Mouse (Mus musculus) spleen, adult 18-20 months (tissue): ENCODE data around the gene Camk1d.
"Not testable (repeated sequence)": the region's sequence is repeated elsewhere in the genome, so short reads cannot be mapped to it uniquely, and the experiment has no call there.

Source experiments
- DNase-seq, 2 experiments: peaks; one replicate each; pipeline ENCODE4 v3.0.0; 2022; ENCODE audit warnings: mixed read lengths in 2 of 2

Gene Camk1d

DNA sequence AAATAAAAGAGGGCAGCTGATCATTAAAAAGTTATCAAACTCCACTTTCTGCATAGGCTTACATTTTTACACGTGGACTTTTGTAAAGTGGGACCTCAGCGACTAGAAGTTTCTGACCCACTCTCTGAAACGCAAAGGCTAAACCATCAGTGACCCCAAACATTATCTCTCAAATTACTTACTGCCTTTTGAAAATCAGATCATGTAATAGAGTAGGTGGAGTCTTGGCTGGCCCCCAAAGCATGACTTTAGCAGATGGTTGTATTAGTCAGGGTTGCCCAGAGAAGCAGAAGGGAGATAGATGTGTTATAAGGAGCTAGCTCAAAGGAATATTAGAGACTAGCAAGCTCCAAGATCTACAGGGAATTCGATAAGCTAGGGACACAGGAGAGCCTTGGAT lies 103.8 kb downstream of the Camk1d start:
- DNase-seq = no peak

DNA sequence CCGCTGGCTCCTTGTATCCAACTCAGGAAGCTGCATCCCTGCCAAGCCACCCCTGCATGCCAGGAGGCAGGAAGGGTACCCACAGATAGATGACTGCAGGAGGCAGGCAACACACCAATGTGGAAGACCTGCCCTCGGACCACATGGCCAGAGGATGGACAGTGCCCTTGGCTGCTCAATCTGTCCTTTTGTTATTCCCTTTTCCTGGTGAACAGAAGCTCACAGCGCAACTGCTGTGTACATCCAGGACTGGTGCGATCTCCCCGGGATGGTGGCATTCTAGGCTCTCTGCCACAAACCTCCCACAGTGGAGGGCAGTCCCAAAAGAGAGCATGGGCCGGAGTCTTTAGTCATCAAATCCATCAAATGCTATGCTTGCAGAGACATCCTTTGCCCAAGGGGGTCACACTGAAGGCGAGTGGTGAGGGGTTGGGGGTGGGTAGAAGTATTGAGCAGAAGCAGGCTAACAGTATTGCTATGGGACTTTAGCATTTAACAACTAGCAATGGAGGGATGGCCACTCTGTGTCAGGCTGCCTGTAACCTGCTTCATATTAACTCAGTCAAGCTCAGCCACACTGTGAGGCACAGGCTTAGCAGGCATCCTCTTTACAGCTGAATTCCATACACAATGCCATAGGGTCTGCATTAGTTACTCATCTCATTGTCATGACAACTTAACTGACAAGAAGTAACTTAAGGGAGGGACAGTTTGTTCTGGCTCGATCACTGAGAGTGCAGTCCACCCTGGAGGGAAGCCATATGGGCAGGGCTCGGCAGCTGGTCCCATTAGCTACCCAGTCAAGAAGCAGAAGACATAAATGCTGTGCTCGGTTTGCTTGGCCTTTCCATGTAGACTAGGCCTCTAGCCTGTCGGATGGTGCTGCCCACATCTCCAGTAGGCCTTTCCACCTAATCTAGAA lies 106.1 kb downstream of the Camk1d start:
- no peak for DNase-seq

DNA sequence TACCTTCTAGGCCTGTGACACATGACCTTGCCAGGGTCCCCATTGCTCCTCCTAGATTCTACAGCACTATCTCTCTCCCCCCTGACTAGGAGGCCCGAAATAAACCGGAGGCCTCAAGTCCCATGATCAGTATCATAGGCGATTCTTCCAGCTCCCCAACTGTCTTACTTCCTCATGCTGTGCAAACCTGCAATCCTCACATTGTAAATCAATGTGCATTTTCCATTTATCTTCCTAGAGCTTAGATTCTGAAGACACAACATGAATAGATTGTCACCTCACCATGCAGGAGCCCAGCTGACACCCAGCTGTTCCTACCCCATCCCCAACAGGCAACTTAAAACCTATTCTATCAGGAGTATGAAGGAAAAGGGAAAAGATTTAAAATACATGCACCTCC lies 108.5 kb downstream of the Camk1d start:
- DNase-seq = no peak

DNA sequence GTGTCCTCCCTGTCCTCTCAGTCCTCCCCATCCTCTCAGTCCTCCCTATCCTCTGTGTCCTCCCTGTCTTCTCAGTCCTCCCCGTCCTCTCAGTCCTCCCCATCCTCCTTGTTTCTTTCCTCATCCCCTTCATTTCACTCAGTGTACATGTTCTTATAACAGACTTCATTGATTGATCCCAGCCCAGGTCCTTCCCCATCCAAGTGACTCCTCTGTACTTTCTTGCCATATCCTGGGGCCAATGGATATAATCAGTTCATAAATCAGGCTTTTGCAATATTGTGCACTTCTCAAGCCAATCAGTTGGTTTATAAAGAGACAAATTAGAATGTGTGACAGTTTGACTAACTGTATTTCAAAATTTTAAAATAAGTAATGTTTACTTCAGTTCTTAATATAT lies 112.3 kb downstream of the Camk1d start:
- DNase-seq = no peak

DNA sequence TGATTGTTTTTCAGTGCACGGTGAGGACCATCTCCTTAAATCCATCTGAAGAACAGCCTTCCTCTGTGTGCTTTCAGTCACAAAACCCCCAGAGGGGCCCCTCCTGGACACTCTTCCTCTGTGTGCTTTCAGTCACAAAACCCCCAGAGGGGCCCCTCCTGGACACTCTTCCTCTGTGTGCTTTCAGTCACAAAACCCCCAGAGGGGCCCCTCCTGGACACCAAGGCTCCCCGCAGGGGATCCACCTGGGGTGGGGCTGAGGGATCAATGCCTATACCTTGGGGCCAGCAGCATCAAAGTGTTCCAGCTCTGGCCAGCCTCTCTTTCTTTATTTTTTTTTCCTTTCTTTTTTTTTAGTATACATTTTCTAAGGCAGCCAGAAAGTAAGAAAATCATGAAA lies 113.1 kb downstream of the Camk1d start:
- DNase-seq = not testable (repeated sequence)

DNA sequence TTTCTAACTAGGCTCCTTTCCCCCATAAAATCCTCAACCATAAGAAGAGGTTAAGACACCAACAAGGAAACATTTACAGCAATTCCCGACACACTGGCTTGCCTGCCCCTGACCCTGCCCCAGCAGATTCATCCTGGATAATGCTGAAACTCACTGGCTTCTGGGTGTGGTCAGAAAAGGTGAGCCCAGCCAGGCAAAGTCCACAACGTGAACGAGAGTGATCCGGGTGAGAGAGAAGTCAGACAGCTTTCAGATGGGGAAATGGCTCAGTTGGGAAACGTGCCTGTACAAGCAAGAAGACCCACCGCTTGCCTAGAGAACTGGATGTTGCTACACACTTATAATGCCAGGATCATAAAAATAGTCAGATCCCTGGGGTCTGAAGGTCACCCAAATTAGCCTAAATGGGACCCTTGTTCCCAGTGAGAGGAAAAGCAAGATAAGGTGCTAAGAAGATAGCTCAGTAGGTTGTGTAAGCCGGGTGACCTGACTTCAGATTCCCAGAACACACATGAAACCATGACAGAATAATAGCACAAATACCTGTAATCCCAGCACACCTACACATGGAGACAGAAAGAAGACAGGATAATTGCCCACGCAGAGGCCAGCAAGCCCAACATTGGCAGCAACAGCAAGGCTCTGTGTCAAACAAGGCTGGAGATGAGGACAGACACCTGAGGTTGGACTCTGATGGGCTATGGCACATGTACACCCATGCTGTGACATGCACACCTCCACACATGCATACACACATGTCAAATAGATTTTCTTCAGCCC lies 113.9 kb downstream of the Camk1d start:
- no peak for DNase-seq

DNA sequence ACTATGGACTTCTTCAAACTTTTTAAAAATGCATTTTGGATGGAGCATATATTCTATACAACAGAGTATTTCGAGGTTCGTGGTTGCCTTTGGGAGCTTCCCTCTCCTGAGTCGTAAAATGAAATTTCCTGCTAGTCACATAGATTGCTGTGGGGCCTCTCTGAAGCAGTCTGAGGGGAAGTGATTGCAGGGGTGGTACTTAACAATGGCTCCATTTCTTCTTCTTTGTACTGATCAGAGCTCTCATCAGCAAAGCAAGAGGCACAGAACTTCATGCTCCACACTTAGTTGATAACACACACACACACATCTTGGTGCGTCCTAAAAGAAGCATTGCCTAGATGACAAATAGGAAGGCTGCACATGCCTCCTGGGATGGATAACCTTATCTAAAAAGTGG lies 114.6 kb downstream of the Camk1d start:
- no peak for DNase-seq

DNA sequence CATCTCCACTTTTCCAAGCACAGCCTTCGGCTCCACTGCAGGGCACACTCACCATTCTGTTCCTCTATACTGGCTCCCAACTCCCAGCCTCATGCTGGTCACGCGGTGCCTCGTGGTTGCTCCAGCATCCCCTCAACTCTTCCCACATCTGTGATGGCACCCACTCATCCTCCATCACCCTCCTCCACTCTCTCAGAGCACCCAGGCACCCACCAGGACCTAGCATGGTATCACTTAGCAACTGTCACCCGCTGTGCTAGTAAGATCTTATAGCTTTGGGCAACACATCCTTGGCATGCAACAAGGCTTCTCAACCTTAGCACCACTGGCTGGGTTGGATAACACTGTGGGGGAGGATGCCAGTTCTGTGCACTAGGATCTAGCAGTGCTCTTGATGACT lies 115.8 kb downstream of the Camk1d start:
- DNase-seq = no peak

DNA sequence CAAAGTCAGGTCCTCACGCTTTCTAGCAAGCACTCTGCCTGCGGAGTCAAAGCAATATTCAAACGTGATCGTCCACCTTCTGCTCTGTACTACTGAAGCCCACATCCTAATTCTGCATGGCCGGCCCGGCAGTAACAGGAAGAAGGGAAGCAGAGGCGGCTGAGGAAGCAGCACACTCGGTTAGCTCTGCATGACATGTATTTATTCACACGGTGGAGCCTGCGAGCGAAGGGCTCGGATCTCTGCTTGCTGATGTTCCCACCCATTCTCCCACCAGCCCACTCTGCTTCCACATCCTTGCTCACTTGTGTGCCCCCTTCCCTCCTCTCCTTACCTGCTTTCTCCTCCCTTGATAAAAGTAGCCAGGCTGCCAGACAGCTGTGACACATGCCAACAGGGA lies 117.4 kb downstream of the Camk1d start:
- peak in 1 of 2 experiments; percentile 21 for DNase-seq

DNA sequence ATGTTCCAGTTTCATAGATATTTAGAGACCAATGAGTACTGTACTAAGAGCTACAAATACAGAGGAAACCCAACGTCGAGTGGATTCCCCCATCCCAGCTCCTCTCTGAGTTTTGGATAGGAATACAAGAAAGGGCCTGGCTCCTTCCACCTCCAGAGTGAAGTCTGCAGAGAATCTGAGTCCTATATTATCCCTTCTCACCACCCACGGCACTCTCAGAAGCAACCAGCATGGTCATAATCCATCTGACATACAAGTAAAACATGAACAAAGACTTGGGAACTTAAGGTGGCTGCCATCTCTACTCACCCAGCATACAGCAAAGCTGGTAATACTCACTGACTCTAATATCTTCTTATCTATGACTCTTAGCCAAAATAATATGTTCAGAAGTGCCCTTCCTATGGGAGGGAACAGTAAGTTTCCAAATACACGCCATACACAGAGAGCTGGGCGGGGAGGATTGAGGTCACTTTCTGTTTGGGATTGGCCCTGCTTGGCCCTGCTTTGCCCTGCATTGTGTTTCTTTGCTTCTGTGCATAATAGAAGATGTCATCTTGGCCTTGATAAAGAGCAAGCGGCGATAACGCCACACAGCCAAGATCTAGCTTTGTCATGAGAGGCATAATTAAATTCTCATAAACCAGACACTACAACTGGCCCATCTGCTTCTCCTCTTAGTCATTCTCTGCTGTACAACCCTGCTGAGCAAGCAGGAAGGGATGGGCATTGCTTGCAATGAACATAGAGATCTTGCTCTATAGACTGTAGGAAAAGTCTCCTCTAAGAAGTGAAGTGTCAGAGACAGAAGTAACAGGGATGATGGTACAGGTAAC lies 118.7 kb downstream of the Camk1d start:
- DNase-seq = no peak

DNA sequence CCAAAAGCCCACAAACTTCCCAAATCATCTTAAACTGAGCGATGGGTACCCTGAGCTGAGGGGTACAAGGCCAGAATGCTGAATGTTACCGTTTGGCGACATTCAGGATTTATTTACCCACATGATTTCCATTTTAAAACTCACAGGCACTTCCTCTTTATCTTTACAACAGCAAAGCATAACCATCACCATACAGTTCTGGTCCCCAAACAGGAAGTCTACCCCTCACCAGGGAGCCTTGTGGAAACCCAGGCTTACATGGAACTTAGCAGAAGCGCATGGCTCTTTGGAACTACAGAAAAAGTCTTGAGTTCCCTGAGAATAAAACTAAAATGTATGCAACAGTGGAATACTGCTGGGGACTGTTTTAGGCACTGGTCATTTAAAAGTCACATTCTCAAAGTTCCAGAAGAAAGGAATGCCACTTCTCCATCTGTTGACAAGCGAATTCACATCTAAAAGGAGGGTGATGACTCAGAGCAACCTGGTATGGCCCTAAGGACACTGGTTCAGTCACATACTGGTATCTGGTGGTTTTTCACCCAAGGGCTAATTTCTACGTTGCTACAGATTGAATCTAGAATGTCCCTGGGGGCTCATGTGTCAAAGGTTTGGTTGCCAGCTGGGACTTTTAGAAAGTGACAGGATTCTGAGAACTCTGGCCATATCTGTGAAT lies 121.7 kb downstream of the Camk1d start:
- no peak for DNase-seq

DNA sequence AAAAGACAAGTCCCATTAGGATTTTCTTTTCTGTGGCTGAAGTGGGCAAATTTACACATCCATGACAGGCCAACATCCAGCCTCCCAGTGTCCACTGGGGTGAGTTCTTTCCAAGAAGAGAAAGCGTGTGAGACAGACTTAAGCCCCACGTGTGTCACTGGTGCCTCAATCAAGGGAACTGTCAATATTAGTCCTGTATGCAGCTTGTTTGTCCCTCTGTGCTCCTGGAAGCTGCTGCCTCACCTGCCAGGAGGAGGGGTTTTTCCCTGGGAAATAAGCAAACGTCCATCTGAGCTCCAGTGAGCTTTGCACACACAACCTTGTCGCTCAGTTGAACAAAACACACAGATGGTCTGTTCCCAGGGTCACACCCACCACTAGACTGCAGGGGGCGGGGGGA lies 124.2 kb downstream of the Camk1d start:
- DNase-seq = no peak

DNA sequence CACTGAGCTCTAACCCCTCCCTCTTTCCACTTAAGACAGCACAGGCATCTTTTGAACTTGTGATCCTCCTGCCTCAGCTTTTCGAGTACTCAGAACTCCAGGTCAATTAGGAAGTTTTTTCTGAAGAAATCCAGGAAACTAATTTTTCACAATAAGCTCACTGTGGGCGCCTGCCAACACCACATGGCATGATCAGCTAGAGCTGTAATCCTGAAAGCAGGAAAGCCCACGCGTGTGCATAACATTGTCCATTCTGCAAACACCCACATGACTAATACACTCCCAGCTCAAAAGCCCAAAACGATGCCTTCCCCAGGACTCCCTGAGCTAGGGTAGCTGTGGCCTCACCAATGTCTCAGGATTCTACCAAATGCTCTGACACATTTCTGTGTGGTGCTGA lies 125.2 kb downstream of the Camk1d start:
- no peak for DNase-seq

DNA sequence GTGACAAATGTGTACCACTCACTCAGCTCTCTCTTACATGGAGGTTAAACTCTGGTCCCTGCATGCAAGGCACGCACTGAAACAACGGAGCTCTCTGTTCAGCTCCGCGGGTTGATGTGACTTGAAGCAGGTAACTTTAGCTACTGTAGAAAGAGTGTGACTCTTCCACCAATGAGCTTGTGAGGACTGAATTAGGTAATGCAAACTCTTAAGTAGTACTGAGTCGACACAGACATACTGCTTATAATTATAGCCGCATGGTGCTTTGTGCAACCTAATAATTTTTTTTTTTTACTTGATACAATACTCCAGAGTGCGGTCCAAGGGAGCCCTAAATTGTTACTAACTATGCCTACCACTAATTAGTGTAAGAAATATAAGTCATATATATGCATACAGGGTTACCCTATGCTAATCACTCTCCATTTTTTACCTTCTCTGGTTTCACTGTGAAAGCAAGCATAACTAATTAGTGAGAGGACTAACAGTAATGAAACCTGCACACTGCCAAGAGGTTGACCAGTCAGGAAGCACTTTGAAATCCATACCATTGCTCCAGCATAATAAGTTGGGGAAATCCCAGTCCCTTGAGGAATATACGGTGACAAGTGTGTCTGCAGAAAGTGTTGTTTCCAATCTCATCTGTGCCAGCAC lies 125.9 kb downstream of the Camk1d start:
- DNase-seq = no peak

DNA sequence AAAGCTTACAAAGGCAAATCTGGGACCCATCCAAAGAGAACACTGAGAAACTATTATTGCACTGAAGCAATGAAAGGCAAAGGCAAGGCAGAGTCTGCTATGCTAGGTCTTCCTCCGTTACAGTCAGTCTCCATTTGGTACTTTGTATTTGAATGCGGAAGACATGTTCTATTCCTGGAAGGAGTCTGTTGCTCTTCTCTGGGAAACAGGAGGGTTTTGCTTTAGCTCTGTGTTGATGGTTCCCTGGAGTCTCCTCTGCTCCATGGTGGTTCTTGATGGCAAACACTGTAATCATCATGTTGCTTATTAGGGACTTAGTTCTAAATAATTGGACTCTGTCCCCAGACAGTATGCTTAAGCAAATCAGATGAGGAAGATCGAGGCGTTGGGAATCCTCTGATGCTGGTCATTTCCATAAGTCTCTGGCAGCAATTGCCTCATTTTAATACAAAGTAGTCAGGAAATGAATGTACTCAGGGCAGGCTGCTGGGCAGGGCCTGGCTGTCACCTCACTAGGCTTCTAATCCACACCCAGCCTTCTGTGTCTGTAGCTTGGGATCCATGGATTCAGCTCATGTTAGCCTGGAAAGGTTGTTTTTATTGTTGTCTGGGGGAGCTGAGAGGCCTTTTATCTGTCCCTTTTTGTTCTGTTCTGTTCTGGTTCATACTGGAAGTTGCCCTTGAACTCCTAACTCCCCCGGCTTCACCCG lies 129.8 kb downstream of the Camk1d start:
- no peak for DNase-seq

DNA sequence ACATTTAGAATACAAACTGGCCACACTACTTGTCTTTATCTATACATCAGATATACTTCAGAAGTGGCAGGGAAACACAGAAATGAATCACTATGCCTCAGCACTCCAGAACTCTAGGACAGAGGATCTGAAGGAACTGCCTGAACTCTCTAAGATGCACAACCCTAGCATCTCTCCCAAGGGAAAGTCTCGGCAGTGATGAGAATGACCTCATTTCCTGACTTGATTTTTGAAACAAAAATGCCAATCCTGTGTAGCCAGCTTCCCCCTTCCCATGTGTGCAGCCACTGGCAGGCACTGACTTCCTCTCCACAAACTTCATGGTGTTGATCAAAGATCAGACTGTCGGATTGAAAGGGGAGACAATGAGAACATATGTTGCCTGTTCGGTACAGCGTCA lies 134.9 kb downstream of the Camk1d start:
- DNase-seq = no peak

DNA sequence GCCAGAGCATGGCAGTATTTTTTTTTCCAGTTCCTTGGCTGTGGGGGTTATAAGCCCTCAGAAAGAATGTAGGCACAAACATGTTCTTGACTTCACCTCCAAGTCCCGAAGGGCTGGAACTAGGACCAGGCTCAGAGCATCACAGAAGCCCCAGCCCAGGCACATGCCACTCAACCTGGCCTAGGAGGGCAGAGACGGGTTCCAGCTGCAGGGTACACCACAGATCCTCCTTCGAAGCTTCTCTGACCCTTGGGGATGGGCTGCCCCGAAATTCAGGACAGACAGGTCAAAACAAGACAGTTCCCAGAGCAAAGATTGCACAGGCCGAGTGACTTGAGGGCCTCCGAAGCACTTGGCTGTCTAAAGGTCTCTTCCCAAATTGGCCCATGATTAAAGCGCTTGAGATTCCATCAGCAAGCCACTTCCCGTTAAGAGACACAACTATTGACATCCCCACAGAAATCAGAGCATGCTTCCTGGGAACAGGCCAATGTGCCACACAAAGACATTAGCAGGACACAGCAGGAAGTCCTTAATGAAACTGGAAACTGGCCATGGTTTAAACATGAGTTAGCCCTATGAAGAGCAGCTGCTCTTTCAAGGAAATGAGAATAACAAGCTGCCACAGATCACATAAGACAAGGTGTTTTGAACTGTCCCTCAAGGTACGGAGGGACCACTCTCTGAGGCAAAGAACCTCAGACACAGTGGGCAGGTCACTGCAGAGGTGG lies 136.8 kb downstream of the Camk1d start:
- no peak for DNase-seq

DNA sequence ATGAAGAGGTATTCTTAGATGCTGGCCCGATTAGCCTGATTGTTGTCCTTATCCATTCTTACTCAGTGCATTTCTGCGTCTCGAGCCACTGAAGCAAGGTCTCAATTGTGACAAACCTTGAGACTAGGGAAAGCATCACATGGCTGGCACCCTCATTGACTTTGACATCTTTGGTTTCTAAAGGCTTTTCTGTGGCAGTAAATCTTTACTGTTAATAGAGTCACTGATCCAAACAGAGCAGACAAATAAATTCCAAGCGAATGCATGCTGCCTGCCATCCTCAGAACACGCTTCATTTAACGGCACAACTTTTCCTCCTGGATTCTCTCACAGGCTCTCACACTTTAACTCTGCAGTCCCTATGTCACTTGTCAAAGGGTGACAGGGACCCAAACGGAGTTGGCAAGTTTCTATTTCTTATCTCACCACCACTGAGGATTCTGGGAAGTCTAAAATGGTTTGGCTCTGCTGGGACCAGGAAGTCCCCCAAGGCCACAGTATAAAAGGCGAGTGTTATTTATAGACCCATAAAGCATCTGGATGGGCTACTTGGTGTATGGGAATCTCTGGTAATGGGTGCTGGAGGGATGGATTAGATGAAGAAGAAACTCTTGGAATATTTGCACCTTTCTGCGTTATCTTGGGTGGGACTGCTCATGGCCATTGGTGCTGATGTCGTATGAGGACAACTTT lies 141.9 kb downstream of the Camk1d start:
- no peak for DNase-seq

DNA sequence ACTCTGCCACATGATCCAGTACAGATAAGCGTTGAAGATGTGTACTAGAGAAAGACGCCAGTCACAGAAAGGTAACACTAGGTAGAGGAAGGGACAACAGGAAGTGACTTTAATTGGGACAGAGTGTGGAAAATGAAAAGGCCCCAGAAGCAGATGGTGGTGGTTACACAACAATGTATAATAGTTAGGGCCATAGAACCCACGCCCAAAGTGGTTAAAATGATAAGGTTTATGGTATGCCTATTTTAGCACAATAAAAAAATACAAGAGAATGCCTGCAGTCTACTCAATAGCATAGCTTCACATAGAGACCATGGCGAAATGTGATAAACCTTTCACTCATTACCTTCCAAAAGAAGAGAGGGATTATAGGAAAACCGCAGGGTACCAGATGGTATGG lies 147.7 kb downstream of the Camk1d start:
- no peak for DNase-seq

DNA sequence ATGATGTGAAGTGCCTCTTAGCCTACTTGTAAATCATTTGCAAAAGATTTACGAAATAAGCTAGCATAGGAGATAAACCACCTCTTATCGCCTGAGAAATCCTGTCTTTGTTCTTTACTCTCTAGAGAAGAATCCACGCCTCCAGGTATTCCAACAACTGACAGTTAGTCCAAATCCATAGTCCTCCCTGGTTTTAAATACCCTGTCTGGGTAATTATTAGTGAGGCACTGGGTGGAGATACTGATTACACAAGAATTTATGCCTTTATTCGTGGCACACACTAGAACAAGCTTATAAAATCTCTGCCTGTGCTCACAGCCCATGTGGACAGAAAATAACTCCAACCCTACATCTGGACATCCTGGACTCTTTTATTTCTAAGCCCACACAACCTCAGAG lies 150.6 kb downstream of the Camk1d start:
- DNase-seq = no peak
